Mouse (Mus musculus): ENCODE data around the gene Ddx19b.

DNA sequence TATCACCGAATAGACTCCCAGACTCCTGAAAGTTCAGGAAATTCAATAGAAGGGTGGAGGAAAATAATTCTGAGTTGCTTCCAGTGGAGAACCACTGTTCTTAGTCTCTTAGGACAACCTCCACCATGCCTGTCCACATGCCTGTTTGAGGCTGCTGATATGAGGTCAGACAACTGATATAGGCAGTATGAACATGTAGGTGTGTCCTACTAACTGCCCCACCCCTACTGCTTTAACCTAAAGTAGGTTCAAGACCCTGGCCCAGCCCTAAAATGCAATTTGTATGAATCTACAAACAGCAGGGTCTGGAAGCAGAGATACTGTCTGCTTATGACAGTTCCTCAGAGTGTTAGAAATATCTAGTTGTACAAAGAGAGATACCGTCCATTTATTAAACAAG lies 24.1 kb upstream of the Ddx19b start:
- TF ChIP-seq ZC3H11A (IDR thresholded peaks at IDR 0.05; ENCODE audit: borderline replicate concordance, low read depth, low read length) (no peak; the same call in 1 of the 2 replicates), MAFK (IDR thresholded peaks at IDR 0.05; ENCODE audit: insufficient read depth, low read depth, low read length) (no peak), ZNF384 (IDR thresholded peaks at IDR 0.05; ENCODE audit: low read depth, low read length) (no peak), HCFC1 (IDR thresholded peaks at IDR 0.05; ENCODE audit: borderline replicate concordance, insufficient read depth, low read length) (no peak), CHD2 (IDR thresholded peaks at IDR 0.05; ENCODE audit: low read depth, low read length) (no peak)
